Mouse (Mus musculus) embryonic facial prominence, embryonic 10.5 days (tissue): ENCODE results near the gene Tlk2. TPM values are rescaled to one million over a fixed set of nuclear protein-coding genes. Genes with fewer than 3 reads are reported as not detected.
A peak's percentile ranks its signal among the peaks of the same experiment; 100 is the strongest.

Experiments
- DNase-seq: peaks from one replicate; pipeline ENCODE4 v3.0.0-alpha.2; 2017; ENCODE audit warnings: low spot score
- H3K27ac ChIP-seq: fragments of 300-500 bp; sonication (generic); replicated peaks from 2 replicates; pipeline ENCODE4 v1.5.1; 2016; ENCODE audit warnings: mild to moderate bottlenecking
- H3K27me3 ChIP-seq: fragments of 300-500 bp; sonication (generic); replicated peaks from 2 replicates; pipeline ENCODE4 v1.6.1; 2016; ENCODE audit warnings: low read depth, mild to moderate bottlenecking; ENCODE audit not compliant: poor library complexity, severe bottlenecking
- H3K36me3 ChIP-seq: fragments of 300-500 bp; sonication (generic); replicated peaks from 2 replicates; pipeline ENCODE4 v1.6.1; 2016; ENCODE audit warnings: mild to moderate bottlenecking, moderate library complexity
- H3K4me1 ChIP-seq: fragments of 300-500 bp; sonication (generic); 2 replicates; pipeline ENCODE4 v1.6.1; 2016
- H3K4me3 ChIP-seq: fragments of 300-500 bp; sonication (generic); 2 replicates; pipeline ENCODE4 v1.5.1; 2016; ENCODE audit warnings: mild to moderate bottlenecking, moderate library complexity
- H3K9me3 ChIP-seq: fragments of 300-500 bp; sonication (generic); 2 replicates; pipeline ENCODE4 v1.6.1; 2016; ENCODE audit warnings: mild to moderate bottlenecking
- WGBS: fragments of 180-500 bp; shearing (Covaris S2); methylation state at CpG from one replicate; pipeline ENCODE4 v1.1.7; 2016; 5-methylcytosine and 5-hydroxymethylcytosine counted together
- polyA plus RNA-seq: library from polyadenylated mRNA; unstranded; fragments of >200 nt; fragmentation: Nextera tagmentation; extraction: Ambion mirVana; gene quantifications from 2 replicates; pipeline ENCODE4 v1.2.1, GENCODE M21; 2016

The Tlk2 gene
- polyA plus RNA-seq, 1 experiment from 2014 or later = 23.5 TPM

GRCm38 (mm10) chr11:105234501-105234900, 55.9 kb downstream of the Tlk2 start:
- Histone ChIP-seq H3K36me3 (peaks cover 47% of the 10 kb centered on the region), H3K27ac (no peak overlapping the region), H3K4me3 (no peak overlapping the region), H3K4me1 (no peaks in the 10 kb centered on the region), H3K27me3 (no peaks in the 10 kb centered on the region), H3K9me3 (no peaks in the 10 kb centered on the region)
- no peak for DNase-seq
- WGBS = 93% methylated on average over 2 of the region's 2 CpGs

GRCm38 (mm10) chr11:105240991-105241390, 62.4 kb downstream of the Tlk2 start:
- H3K27ac ChIP-seq = no peak overlapping the region
- no peaks in the 10 kb centered on the region for H3K4me1 ChIP-seq
- no peaks in the 10 kb centered on the region for H3K27me3 ChIP-seq
- DNase-seq = no peak
- H3K9me3 ChIP-seq = no peaks in the 10 kb centered on the region
- H3K4me3 ChIP-seq = no peak overlapping the region
- peaks cover 59% of the 10 kb centered on the region for H3K36me3 ChIP-seq

GRCm38 (mm10) chr11:105246369-105246768, 67.8 kb downstream of the Tlk2 start:
- Histone ChIP-seq H3K4me3 (no peak overlapping the region), H3K4me1 (no peaks in the 10 kb centered on the region), H3K9me3 (no peaks in the 10 kb centered on the region), H3K27ac (no peak overlapping the region), H3K36me3 (peaks cover 100% of the 10 kb centered on the region), H3K27me3 (no peaks in the 10 kb centered on the region)
- DNase-seq = no peak
- 97% methylated on average over 1 of the region's 1 CpGs for WGBS

GRCm38 (mm10) chr11:105246785-105247184, 68.2 kb downstream of the Tlk2 start:
- no peak overlapping the region for H3K27ac ChIP-seq
- H3K36me3 ChIP-seq = peaks cover 100% of the 10 kb centered on the region
- WGBS = 91% methylated on average over 6 of the region's 6 CpGs
- no peaks in the 10 kb centered on the region for H3K27me3 ChIP-seq
- no peak overlapping the region for H3K4me3 ChIP-seq
- no peaks in the 10 kb centered on the region for H3K9me3 ChIP-seq
- no peak for DNase-seq
- no peaks in the 10 kb centered on the region for H3K4me1 ChIP-seq

- no peak overlapping the region for H3K27ac ChIP-seq
- DNase-seq = no peak
- H3K9me3 ChIP-seq = no peaks in the 10 kb centered on the region
- 96% methylated on average over 5 of the region's 5 CpGs for WGBS
- no peaks in the 10 kb centered on the region for H3K4me1 ChIP-seq
- H3K4me3 ChIP-seq = no peak overlapping the region
- no peaks in the 10 kb centered on the region for H3K27me3 ChIP-seq
- H3K36me3 ChIP-seq = peaks cover 100% of the 10 kb centered on the region
These were observed 68.7 kb downstream of the Tlk2 start for GRCm38 (mm10) chr11:105247321-105247720.

GRCm38 (mm10) chr11:105259733-105260132, 81.1 kb downstream of the Tlk2 start:
- H3K36me3 ChIP-seq = peaks cover 84% of the 10 kb centered on the region
- H3K9me3 ChIP-seq = no peaks in the 10 kb centered on the region
- H3K27me3 ChIP-seq = no peaks in the 10 kb centered on the region
- no peaks in the 10 kb centered on the region for H3K4me1 ChIP-seq
- no peak overlapping the region for H3K27ac ChIP-seq
- 72% methylated on average over 3 of the region's 3 CpGs for WGBS
- H3K4me3 ChIP-seq = no peak overlapping the region
- no peak for DNase-seq

- Histone ChIP-seq H3K27ac (no peak overlapping the region), H3K36me3 (peaks cover 78% of the 10 kb centered on the region), H3K9me3 (no peaks in the 10 kb centered on the region), H3K4me1 (no peaks in the 10 kb centered on the region), H3K4me3 (no peak overlapping the region), H3K27me3 (no peaks in the 10 kb centered on the region)
- no peak for DNase-seq
- 88% methylated on average over 5 of the region's 5 CpGs for WGBS
These were observed 82.5 kb downstream of the Tlk2 start for GRCm38 (mm10) chr11:105261116-105261515.

GRCm38 (mm10) chr11:105261601-105262351, 83.2 kb downstream of the Tlk2 start:
- no peak overlapping the region for H3K4me3 ChIP-seq
- no peaks in the 10 kb centered on the region for H3K9me3 ChIP-seq
- no peaks in the 10 kb centered on the region for H3K4me1 ChIP-seq
- no peak for DNase-seq
- peaks cover 78% of the 10 kb centered on the region for H3K36me3 ChIP-seq
- no peak overlapping the region for H3K27ac ChIP-seq
- 86% methylated on average over 4 of the region's 4 CpGs for WGBS
- no peaks in the 10 kb centered on the region for H3K27me3 ChIP-seq

- Histone ChIP-seq H3K27ac (no peak overlapping the region), H3K9me3 (no peaks in the 10 kb centered on the region), H3K36me3 (peaks cover 79% of the 10 kb centered on the region), H3K4me1 (no peaks in the 10 kb centered on the region), H3K4me3 (no peak overlapping the region), H3K27me3 (no peaks in the 10 kb centered on the region)
- no peak for DNase-seq
These were observed 85.9 kb downstream of the Tlk2 start for GRCm38 (mm10) chr11:105264506-105264905.

- Histone ChIP-seq H3K27me3 (no peaks in the 10 kb centered on the region), H3K36me3 (peaks cover 78% of the 10 kb centered on the region), H3K4me3 (no peak overlapping the region), H3K4me1 (no peaks in the 10 kb centered on the region), H3K27ac (no peak overlapping the region), H3K9me3 (no peaks in the 10 kb centered on the region)
- DNase-seq = no peak
- 91% methylated on average over 3 of the region's 3 CpGs for WGBS
These were observed 86.4 kb downstream of the Tlk2 start for GRCm38 (mm10) chr11:105264988-105265387.

GRCm38 (mm10) chr11:105270155-105270554, 91.5 kb downstream of the Tlk2 start:
- no peaks in the 10 kb centered on the region for H3K4me1 ChIP-seq
- no peak overlapping the region for H3K4me3 ChIP-seq
- peaks cover 81% of the 10 kb centered on the region for H3K36me3 ChIP-seq
- no peak overlapping the region for H3K27ac ChIP-seq
- H3K9me3 ChIP-seq = no peaks in the 10 kb centered on the region
- DNase-seq = peak; percentile 62
- WGBS = 19% methylated on average over 2 of the region's 2 CpGs
- no peaks in the 10 kb centered on the region for H3K27me3 ChIP-seq

- Histone ChIP-seq H3K4me1 (peaks cover 55% of the 10 kb centered on the region), H3K27me3 (no peaks in the 10 kb centered on the region), H3K27ac (no peak overlapping the region), H3K36me3 (peaks cover 88% of the 10 kb centered on the region), H3K9me3 (no peaks in the 10 kb centered on the region), H3K4me3 (no peak overlapping the region)
- no peak for DNase-seq
- WGBS = 59% methylated on average over 6 of the region's 6 CpGs
These were observed 101.8 kb downstream of the Tlk2 start for GRCm38 (mm10) chr11:105280456-105280855.

- no peaks in the 10 kb centered on the region for H3K27me3 ChIP-seq
- H3K4me3 ChIP-seq = no peak overlapping the region
- 83% methylated on average over 7 of the region's 7 CpGs for WGBS
- H3K36me3 ChIP-seq = peaks cover 88% of the 10 kb centered on the region
- H3K4me1 ChIP-seq = peaks cover 64% of the 10 kb centered on the region
- H3K27ac ChIP-seq = 0 out of 2 replicates have a peak overlapping the region, but pooled peaks have one; percentile 76
- H3K9me3 ChIP-seq = no peaks in the 10 kb centered on the region
- no peak for DNase-seq
These were observed 102.7 kb downstream of the Tlk2 start for GRCm38 (mm10) chr11:105281291-105281690.
